Mouse (Mus musculus): ENCODE data around the gene Cxcl10.
"Not testable (repeated sequence)": the region's sequence is repeated elsewhere in the genome, so short reads cannot be mapped to it uniquely, and the experiment has no call there.

Cxcl10 gene

GRCm38 (mm10) chr5:92369151-92369994 lies 20.7 kb upstream of the Cxcl10 start:
- no peak for DNase-seq (ENCODE audit: low spot score in 2 of 2)

- DNase-seq (ENCODE audit: low spot score in 2 of 2), result no peak
Observed at GRCm38 (mm10) chr5:92368392-92368791, 19.7 kb upstream of the Cxcl10 start.

- no peak for DNase-seq (ENCODE audit: low spot score in 2 of 2)
Observed at GRCm38 (mm10) chr5:92366565-92366964, 17.9 kb upstream of the Cxcl10 start.

GRCm38 (mm10) chr5:92365146-92365705 lies 16.5 kb upstream of the Cxcl10 start:
- no peak for DNase-seq (ENCODE audit: low spot score in 2 of 2)

GRCm38 (mm10) chr5:92364011-92364410 lies 15.3 kb upstream of the Cxcl10 start:
- no peak for DNase-seq (ENCODE audit: low spot score in 2 of 2)

GRCm38 (mm10) chr5:92363179-92363578 lies 14.5 kb upstream of the Cxcl10 start:
- no peak for DNase-seq (ENCODE audit: low spot score in 2 of 2)

- no peak for DNase-seq (ENCODE audit: low spot score in 2 of 2)
Observed at GRCm38 (mm10) chr5:92358767-92359455, 10.2 kb upstream of the Cxcl10 start.

- no peak for DNase-seq (ENCODE audit: low spot score in 2 of 2)
Observed at GRCm38 (mm10) chr5:92358033-92358432, 9.3 kb upstream of the Cxcl10 start.

- no peak for DNase-seq (ENCODE audit: low spot score in 2 of 2)
Observed at GRCm38 (mm10) chr5:92353517-92353916, 4.8 kb upstream of the Cxcl10 start.

- DNase-seq (ENCODE audit: low spot score in 2 of 2), result not testable (repeated sequence)
Observed at GRCm38 (mm10) chr5:92352716-92353115, 4.0 kb upstream of the Cxcl10 start.

- no peak for DNase-seq (ENCODE audit: low spot score in 2 of 2)
Observed at GRCm38 (mm10) chr5:92349731-92350130, 1.0 kb upstream of the Cxcl10 start.

- DNase-seq (ENCODE audit: low spot score in 2 of 2), result no peak
Observed at GRCm38 (mm10) chr5:92345006-92345405, 3.7 kb downstream of the Cxcl10 start.

GRCm38 (mm10) chr5:92340606-92341005 lies 8.1 kb downstream of the Cxcl10 start:
- DNase-seq (ENCODE audit: low spot score in 2 of 2), result no peak

- DNase-seq (ENCODE audit: low spot score in 2 of 2), result no peak
Observed at GRCm38 (mm10) chr5:92336743-92337142, 11.9 kb downstream of the Cxcl10 start.

GRCm38 (mm10) chr5:92332359-92332840 lies 16.3 kb downstream of the Cxcl10 start:
- no peak for DNase-seq (ENCODE audit: low spot score in 2 of 2)

- DNase-seq (ENCODE audit: low spot score in 2 of 2), result no peak
Observed at GRCm38 (mm10) chr5:92331635-92332338, 16.9 kb downstream of the Cxcl10 start, which contains the start of gene Art3. Art3 (plus strand) TSS chr5:92331827.

- DNase-seq (ENCODE audit: low spot score in 2 of 2), result no peak
Observed at GRCm38 (mm10) chr5:92331122-92331521, 17.6 kb downstream of the Cxcl10 start.

- no peak for DNase-seq (ENCODE audit: low spot score in 2 of 2)
Observed at GRCm38 (mm10) chr5:92327929-92328328, 20.8 kb downstream of the Cxcl10 start, which contains the start of gene Cxcl9. Cxcl9 (minus strand) TSS chr5:92328079.

GRCm38 (mm10) chr5:92327367-92327766 lies 21.3 kb downstream of the Cxcl10 start:
- no peak for DNase-seq (ENCODE audit: low spot score in 2 of 2)

GRCm38 (mm10) chr5:92323264-92323663 lies 25.4 kb downstream of the Cxcl10 start:
- DNase-seq (ENCODE audit: low spot score in 2 of 2), result no peak

- DNase-seq (ENCODE audit: low spot score in 2 of 2), result no peak
Observed at GRCm38 (mm10) chr5:92322612-92323011, 26.1 kb downstream of the Cxcl10 start.

All from frontal cortex, postnatal 25 days (tissue).